Mouse (Mus musculus) megakaryocyte, adult 5-6 weeks (primary cell): ENCODE data around the gene Gm10800. TPM values are rescaled to one million over a fixed set of nuclear protein-coding genes. Genes with fewer than 3 reads are reported as not detected.
"Not testable (repeated sequence)": the region's sequence is repeated elsewhere in the genome, so short reads cannot be mapped to it uniquely, and the experiment has no call there.

Experiments used
- ATAC-seq: 2 replicates; pipeline ENCODE4 v1.8.0; 2016; ENCODE audit warnings: mild to moderate bottlenecking, inconsistent platforms; ENCODE audit not compliant: poor library complexity, severe bottlenecking
- total RNA-seq, 2 experiments: library from RNA; stranded (forward) in 1 of 2; stranded (reverse) in 1 of 2; fragments of 153-499, 151-499 nt in 1 of 2; fragments of 221-1000, 200-1000 nt in 1 of 2; gene quantifications; 2 replicates each; pipeline versions ENCODE4 v1.2.3 to v1.2.4; 2015 to 2017

Gm10800 gene
- total RNA-seq (2015) (8.4 and 166 TPM in 2 replicates), total RNA-seq (2017) (61.1 and 62.4 TPM in 2 replicates)

DNA sequence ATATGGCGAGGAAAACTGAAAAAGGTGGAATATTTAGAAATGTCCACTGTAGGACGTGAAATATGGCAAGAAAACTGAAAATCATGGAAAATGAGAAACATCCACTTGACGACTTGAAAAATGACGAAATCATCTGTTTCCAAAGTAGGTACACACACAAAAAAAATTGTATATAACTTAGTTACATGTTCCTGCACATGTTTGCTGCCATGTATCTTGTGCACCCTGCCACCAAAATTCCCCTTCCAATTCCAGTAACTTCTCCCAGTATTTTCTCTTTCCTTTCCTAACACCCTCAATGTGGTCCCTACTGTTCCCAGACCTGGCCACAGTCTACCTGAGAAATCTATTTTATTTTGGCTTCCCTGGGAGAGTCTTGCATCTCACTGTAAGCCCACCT lies at the start of gene Gm10800:
Gene Gm10800 (minus strand): TSS at position 101 of the 400 bp plus-strand sequence.
- ATAC-seq = not testable (repeated sequence)

DNA sequence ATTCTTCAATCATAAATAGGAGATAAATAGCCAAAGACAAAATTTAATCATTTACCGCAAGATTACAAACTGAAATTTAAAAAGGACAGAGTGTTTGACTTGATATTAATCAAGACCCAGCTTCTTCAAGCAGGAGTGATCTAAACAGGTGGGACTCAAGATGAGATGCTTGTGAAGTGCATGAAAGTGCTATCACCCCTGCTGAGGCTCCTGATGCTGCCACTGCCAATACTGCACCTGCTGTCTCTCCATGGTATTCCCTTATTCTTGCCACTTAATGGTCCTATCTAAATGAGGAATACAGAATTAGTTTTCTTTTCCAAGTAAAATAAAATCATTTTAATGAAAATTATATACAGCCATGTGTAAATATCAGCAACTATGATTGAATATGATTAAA lies 30.4 kb upstream of the Gm10800 start:
- no peak for ATAC-seq

DNA sequence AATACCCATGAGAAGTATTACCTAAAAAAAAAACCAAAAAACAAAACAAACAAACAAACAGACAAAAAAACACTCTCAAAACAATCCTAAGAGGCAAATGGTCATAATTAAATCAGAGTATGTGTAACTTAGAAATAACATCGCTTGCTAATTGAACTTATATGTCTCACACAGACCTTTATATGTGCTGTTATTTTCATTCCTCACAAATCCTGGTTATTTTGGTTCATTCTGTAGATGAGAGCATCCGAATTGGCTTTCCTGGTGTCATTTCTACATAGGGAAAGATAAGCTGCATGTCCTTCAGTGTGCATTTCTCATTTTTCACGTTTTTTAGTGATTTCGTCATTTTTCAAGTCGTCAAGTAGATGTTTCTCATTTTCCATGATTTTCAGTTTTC lies 5.2 kb downstream of the Gm10800 start, which contains the start of gene Gm10801:
Gene Gm10801 (plus strand): TSS at position 301 of the 400 bp plus-strand sequence.
- ATAC-seq = not testable (repeated sequence)

Other genes starting within 250 kb of the Gm10800 start
- 8.2 TPM in 1 of 2 replicates, not detected in the other for gene Gm10801, start 5.1 kb downstream of the Gm10800 start, total RNA-seq (2015)
- gene Gm10801, start 5.1 kb downstream of the Gm10800 start, total RNA-seq (2017) = 0.85 and 4.1 TPM in 2 replicates